Mouse (Mus musculus) lung, adult 2 months (tissue): Measurements from ENCODE around the gene Car14. TPM values are rescaled to one million over a fixed set of nuclear protein-coding genes. Genes with fewer than 3 reads are reported as not detected.
A peak's percentile ranks its signal among the peaks of the same experiment; 100 is the strongest.
"Not testable (repeated sequence)": the region's sequence is repeated elsewhere in the genome, so short reads cannot be mapped to it uniquely, and the experiment has no call there.

Experiments used
- DNase-seq: peaks from one replicate; pipeline ENCODE4 v3.0.0; 2022
- H3K4me1 ChIP-seq: fragments of 200-500 bp; 2 replicates; pipeline ENCODE4 v1.6.1; 2011; ENCODE audit warnings: low read length; ENCODE audit not compliant: control insufficient read depth, insufficient read depth
- H3K4me3 ChIP-seq: fragments of 200-500 bp; replicated peaks from 2 replicates; pipeline ENCODE3; 2011; ENCODE audit warnings: low read depth, mild to moderate bottlenecking, control low read depth, low read length; ENCODE audit errors: extremely low read depth
- CTCF ChIP-seq: fragments of 200-500 bp; IDR thresholded peaks from 2 replicates; pipeline ENCODE4 v1.5.1; 2011; ENCODE audit warnings: mild to moderate bottlenecking, low read length, control low read depth; ENCODE audit not compliant: insufficient read depth
- POLR2A ChIP-seq: fragments of 200-500 bp; IDR thresholded peaks from 2 replicates; pipeline ENCODE4 v1.6.1; 2011; ENCODE audit warnings: low read depth, mild to moderate bottlenecking, control low read depth, low read length, borderline replicate concordance; ENCODE audit errors: extremely low read depth
- WGBS: fragments of 180-500 bp; shearing (Covaris S2); methylation state at CpG from one replicate; pipeline ENCODE4 v1.1.7; 2018; 5-methylcytosine and 5-hydroxymethylcytosine counted together
- polyA plus RNA-seq: library from polyadenylated mRNA; depleted of rRNA; stranded (reverse); fragments of >200 nt; gene quantifications from 2 replicates; pipeline ENCODE4 v1.2.3, GENCODE M21; 2012

Car14 gene
- polyA plus RNA-seq, 1 experiment = 36.1 TPM

DNA sequence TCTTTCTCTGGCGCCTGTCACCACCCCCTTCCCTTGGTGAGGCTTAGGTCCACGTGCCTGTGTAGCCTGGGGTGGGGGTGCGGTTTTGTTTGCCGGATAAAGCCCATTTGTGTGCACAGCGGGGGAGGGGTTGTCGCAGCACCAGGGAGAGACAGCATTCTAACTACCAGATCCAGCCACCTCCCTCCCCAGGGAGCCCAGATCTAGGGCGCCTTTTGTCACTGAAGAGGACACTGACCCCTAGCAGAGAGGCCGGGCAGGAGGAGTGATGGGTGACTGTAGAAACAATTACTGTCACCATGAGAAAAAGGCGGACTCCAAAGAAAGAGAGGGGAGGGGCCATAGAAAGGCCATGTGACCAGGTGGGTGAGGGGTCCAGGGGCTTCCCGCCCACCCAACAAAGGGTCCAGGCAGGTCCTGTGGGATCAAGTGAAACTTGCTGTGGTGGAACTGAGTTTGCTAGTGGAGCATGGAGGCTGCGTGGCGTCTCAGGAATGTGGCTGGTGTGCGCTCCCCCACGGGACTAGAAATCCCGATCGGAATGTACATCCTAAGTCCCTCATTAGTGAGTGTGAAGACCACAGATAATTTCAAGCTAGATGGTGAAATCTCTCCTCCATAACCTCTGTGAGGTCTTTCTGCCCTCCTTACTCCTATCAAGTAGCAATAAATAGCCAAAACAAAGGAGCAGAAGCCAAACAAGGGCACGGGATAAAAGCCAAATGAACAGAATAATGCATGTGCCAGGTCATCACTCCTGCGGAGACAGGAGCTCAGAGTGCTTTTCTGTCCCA lies 852 bp upstream of the Car14 start:
- WGBS = under 1% methylated on average over 18 of the region's 18 CpGs
- DNase-seq = peak; percentile 36
- TF ChIP-seq CTCF (no peak), POLR2A (peak; percentile 49; the same call in 1 of the 2 replicates)
- peak overlapping the region; percentile 40 for H3K4me3 ChIP-seq
- peaks cover 2% of the 10 kb centered on the region; the same call in 1 of the 2 replicates for H3K4me1 ChIP-seq

DNA sequence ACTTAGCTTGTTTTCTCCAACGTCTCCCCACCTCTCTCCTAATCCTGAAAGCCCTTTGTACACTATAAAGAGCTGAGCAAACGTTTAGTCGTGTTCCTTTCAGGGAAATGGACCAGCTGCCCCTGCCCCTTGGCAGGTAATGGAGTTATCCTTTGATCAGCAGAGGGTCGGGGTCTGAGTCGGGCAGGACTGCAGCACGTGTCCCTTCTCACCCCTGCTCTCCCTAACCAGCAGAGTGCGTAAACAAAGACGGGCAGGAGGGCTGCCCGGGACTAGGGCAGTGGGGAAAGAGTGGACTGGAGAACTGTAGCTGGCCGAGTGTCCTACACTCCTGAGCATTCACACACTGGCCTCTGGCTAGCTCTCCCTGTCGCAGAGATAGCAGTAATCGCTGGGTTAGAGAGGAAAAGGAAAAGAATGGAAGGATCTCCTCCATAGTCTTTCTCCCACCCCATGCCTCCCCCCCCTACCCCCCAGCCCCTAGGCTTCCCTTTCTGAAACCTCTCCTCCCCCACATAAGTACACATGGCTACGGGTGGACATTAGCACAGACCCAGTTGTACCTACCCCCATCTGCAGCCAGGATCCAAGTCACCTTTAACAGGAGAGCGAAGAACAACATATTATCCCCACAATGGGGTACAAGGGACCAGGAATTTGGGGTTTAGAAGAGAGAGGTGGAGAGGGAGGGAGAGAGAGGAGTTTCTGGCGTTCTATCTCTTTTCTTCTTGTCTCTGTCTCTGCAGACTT lies 563 bp downstream of the Car14 start:
- WGBS = 14% methylated on average over 15 of the region's 15 CpGs
- TF ChIP-seq CTCF = no peak
- TF ChIP-seq POLR2A = no peak
- Histone ChIP-seq H3K4me3 (peak overlapping the region; percentile 53), H3K4me1 (peaks cover 2% of the 10 kb centered on the region; the same call in 1 of the 2 replicates)
- no peak for DNase-seq

DNA sequence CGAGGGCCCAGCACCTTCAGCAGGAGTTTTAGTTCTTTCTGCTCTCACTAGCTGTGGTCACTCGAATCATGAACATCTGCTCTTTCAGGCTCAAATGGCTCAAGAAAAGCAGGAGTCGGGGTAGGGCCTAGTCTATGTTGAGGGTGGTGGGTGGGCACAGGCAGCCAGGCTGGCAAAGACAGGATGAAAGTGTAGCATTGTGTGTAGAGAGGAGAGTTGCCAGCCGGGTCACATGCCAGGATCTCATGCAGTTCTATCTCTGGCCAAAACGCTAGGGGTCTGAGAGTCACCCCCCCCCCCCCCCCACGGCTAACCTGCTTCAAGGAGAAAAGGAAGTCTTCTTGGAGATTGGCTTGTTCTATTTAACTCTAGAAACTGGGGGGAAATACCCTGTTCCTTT lies 1.8 kb downstream of the Car14 start:
- no peak overlapping the region for H3K4me3 ChIP-seq
- no peak for DNase-seq
- H3K4me1 ChIP-seq = peaks cover 2% of the 10 kb centered on the region; the same call in 1 of the 2 replicates
- TF ChIP-seq POLR2A (no peak), CTCF (no peak)
- WGBS = 33% methylated on average over 6 of the region's 6 CpGs

DNA sequence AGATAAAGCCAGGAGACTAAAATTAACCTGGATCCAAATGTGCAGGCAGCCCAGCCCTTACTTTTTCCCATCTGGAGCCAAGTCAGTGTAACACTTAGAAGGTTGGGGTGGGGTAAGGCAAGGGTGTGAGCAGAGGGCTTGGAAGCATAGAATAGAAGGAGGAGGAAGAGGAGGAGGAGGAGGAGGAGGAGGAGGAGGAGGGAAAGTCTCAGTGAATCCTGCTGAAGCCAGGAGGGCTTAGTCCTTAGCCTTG lies 2.2 kb downstream of the Car14 start:
- TF ChIP-seq POLR2A (no peak), CTCF (no peak)

DNA sequence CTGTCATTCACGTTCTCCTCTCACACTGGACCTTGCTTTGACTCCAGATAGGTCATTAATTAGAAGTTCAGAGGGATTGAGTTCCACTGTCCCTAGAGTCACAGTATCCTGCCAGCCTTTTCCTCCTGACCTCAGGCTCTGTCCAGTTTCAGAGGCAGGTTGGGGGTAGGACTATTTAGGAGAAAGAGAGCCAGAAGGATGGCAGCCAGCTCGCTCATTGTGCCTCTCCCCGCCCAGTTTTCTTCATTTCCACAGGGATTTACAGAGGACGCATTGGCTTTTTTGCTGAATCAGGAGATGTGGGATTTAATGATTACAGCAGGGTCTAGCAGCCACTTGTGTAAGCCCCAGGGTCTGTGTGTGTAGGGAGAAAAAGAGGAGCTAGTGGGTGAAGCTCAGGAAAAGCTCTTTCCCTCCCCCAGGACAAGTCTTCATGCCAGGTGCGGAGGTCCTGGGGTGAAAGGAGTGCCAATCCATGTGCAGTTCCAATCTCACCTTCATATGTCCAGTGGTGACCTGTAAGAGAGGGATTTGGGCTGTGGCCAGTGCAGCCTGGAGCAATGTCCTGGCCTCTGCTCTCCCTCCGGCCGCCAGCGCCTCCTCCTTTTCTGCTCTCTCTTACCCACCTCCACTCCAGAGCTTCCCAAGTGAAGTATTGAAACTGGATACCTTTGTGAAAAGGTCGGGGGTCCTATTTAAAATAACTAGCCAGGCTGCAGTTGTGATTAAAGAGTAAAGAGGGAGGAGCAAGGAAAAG lies 2.7 kb downstream of the Car14 start:
- TF ChIP-seq CTCF (no peak), POLR2A (no peak)
- no peak for DNase-seq
- 43% methylated on average over 9 of the region's 9 CpGs for WGBS
- 0 out of 2 replicates have a peak, but pooled peaks cover 2% of the 10 kb centered on the region for H3K4me1 ChIP-seq
- no peak overlapping the region for H3K4me3 ChIP-seq

More for the DNA sequence above, 2.2 kb downstream of the Car14 start:
- Histone ChIP-seq H3K4me1 (peaks cover 2% of the 10 kb centered on the region; the same call in 1 of the 2 replicates), H3K4me3 (no peak overlapping the region)
- DNase-seq = no peak

DNA sequence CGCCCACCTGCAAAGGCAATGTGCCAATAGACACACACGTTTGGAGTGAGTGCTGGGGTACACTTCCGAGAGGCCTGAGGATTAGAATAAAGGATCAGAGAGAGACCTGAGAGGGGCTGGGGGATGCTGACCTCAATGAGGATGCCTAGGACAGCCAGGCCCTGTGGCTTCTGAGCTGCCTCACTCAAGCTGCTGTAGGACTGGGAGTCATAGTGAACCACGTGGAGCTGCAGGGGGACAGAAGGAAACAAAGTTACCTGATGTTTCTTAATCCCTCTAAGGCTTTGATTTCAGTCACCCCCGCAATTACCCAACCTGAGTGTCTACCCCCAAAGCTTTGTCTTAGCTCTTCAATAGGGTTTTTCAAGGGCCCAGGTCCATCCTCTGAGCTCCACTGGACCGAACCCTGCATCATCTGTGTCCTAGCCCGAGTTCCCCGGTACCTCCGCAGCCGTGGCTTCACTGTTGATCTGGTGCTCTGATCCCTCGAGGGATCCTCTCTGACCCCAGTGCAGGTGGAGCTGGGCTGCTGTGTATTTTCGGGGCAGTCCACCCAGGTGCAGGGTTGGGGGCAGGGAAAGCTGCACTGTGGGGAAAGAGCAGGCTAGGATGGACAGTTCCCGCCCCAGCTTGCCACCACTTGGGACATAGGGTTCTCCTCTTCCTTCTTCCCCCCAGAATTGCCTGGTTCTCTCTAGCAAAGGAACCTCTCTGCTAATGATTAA lies 4.5 kb downstream of the Car14 start:
- H3K4me3 ChIP-seq = no peak overlapping the region
- peaks cover 5% of the 10 kb centered on the region; the same call in 1 of the 2 replicates for H3K4me1 ChIP-seq
- 69% methylated on average over 13 of the region's 13 CpGs for WGBS
- TF ChIP-seq POLR2A = no peak
- TF ChIP-seq CTCF = no peak
- no peak for DNase-seq

DNA sequence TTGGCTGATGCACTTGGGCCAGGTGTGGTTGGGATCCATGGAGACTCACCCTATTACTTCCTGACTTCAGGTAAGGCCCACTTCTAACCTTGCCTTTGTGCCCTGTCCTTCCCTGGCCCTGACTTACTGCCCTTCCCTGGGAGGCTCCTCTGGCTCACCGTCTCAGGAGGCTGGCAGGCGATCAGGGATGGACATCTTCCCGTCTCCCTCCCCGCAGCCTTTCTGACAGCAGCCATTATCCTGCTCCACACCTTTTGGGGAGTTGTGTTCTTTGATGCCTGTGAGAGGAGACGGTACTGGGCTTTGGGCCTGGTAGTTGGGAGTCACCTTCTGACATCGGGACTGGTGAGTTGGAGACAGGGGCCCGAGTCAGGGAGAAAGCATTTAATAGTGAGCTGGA lies 9.0 kb downstream of the Car14 start:
- WGBS = 66% methylated on average over 7 of the region's 7 CpGs
- H3K4me1 ChIP-seq, DNase-seq, H3K4me3 ChIP-seq: not testable (repeated sequence)

DNA sequence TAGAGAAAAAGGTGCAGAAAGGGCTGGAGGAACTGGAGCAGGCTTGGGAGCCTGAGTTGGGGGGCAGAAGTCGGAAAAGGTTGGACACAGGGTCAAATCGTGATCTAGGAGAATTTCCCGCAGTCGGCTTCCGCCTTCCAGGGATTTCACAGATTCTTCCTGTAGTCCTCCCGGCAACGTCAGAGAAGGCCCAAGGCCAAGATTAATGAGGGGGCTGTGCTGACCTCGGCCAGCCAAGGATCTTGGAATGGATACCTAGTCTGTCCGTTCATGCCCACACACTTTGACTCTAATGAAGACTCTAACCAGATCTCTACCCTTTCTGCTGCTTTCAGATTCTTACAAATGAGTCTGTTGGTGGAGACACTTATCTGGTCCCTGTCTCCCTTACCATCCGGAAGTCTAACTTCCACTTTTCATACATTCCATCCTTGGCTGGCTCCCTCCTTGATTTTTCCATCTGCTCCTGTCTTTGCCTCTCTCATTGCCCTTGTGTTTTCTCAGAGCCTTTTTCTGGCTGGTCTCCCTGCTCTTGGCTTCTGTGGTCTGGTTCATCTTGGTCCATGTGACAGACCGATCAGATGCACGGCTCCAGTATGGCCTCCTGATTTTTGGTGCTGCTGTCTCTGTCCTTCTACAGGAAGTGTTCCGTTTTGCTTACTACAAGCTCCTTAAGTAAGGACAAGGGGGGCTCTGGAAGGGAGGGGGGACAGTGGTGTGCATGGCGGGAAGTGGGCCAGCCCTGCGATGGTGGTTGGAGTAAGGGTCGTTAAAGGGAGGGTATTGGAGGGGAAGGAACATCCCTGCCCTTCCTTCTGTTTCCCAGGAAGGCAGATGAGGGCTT lies 10.0 kb downstream of the Car14 start:
- peaks cover 6% of the 10 kb centered on the region; the same call in 1 of the 2 replicates for H3K4me1 ChIP-seq
- H3K4me3 ChIP-seq = peak overlapping the region; percentile 68
- 2% methylated on average over 16 of the region's 16 CpGs for WGBS
- TF ChIP-seq CTCF (no peak), POLR2A (peak; percentile 27; the same call in 1 of the 2 replicates)
- peak; percentile 62 for DNase-seq
